Mouse (Mus musculus) liver, postnatal 0 days (tissue): ENCODE measurements around the gene Cox7a2l.

ENCODE experiments used
- CTCF ChIP-seq: sonication (generic); IDR thresholded peaks from 2 replicates; pipeline ENCODE4 v1.5.1; 2016; ENCODE audit warnings: antibody characterized with exemption, low read depth
- EP300 ChIP-seq: IDR thresholded peaks from 2 replicates; pipeline ENCODE4 v1.6.1; 2016; ENCODE audit warnings: antibody characterized with exemption, low read depth, mild to moderate bottlenecking

DNA sequence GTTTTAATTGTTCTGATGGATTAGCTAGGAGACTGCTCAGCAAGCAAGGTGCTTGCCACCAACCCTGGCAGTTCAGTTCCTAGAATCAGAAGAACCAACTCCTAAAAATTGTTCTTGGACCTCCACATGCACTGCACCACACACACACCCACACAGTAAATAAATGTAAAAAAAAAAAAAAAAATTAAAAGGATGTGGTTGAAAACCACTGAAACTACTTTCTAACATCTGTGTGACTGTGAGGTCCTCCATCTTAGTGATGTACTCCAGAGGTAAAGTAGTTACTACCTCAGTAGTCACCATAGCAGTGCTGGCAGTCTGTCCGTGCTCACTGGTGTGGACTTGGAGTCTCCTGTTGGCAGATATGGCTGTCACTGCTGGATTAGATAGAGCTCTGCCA lies 59.9 kb downstream of the Cox7a2l start:
- TF ChIP-seq CTCF, result no peak
- no peak for TF ChIP-seq EP300
